Mouse (Mus musculus): Measurements from ENCODE around the gene Gm49318. TPM values are rescaled to one million over a fixed set of nuclear protein-coding genes. Genes with fewer than 3 reads are reported as not detected.

The Gm49318 gene
- polyA plus RNA-seq, 1 experiment from 2014 or later: not detected

DNA sequence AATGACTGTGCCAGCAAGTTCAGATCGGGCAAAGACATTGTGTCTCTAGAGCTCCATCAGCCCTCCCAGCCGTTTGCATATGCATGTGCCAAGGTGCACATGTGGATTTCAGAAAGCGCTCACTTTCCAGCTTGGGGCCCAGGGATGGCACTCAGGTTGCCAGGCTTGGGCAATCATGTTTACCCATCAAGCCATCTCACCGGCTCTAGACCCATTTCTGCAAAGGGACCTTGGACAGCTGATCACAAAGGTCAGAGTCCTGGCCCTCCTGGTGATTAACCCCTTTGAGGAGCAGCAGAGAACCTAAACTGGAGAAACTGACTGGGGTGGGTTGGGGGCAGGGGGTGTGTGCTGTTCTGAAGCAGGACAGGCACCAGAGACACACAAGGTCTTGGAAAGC, 78.8 kb downstream of the Gm49318 start:
- Histone ChIP-seq H3K36me3 (replicated peaks) (no peaks in the 10 kb centered on the region), H3K27me3 (peaks cover 87% of the 10 kb centered on the region), H3K4me2 (no peak overlapping the region), H3K4me3 (replicated peaks) (no peak overlapping the region), H3K9ac (no peak overlapping the region), H3K4me1 (replicated peaks) (peaks cover 18% of the 10 kb centered on the region), H3K27ac (replicated peaks) (no peak overlapping the region), H3K9me3 (replicated peaks) (no peaks in the 10 kb centered on the region; the same call in 1 of the 2 replicates)
- WGBS (ENCODE audit: insufficient replicate concordance): 61% methylated on average over 4 of the region's 4 CpGs
- ATAC-seq (ENCODE audit: insufficient read depth): no peak

DNA sequence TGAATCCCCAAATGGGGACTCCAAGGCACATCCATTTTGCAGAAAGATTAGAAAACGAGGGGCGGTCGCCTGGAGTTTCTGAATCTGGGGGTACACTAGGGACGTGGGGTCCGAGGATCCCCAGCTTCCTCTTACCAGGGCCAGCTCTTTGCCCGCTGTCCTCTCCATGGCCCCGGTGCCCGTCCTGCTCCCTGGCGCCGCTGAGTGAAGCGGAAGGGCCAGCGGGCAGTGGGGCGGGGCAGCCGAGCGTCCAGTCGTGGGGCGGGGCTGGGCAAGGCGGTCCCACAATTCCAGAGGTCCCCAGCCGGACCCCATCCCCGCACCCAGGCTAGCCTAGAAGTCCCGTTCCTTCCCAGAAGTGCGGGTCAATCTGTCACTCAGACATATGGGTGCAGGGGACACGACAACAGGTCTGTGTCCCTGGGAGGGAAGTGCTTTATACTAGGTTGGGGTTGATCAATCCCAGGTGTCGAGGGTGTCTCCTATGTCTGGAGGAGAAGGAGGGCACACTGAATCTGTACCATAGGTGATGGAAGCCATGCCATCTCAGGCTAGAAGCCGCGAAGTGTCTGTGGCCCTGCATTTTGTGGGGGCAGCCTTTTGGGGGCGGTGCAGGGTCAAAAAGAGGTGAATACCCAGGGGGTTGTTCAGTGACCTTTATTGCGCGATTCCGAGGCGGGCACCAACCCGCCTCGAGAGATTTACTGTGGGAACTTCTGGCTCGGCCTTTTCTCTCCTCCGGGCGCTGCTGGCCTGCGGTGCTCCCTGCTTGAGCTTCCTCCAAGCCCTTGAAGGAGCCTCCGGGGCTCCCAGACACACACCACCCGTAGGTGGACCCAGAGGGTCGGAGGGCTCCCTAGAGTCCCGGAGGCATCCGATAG, 81.6 kb downstream of the Gm49318 start, which contains the start of gene Rgl3:
Rgl3 (minus strand) TSS at position 217 of the 881 bp plus-strand sequence.
- Histone ChIP-seq H3K4me3 (replicated peaks) (peak within 1 kb of the TSS; percentile 39), H3K27ac (replicated peaks) (no peak within 1 kb of the TSS), H3K27me3 (peaks cover 99% of the 10 kb centered on the region), H3K36me3 (replicated peaks) (no peaks in the 10 kb centered on the region), H3K9me3 (replicated peaks) (no peaks in the 10 kb centered on the region), H3K9ac (no peak within 1 kb of the TSS), H3K4me2 (peak within 1 kb of the TSS; percentile 57), H3K4me1 (replicated peaks) (peaks cover 18% of the 10 kb centered on the region)
- 3% methylated on average over 42 of the region's 42 CpGs for WGBS (ENCODE audit: insufficient replicate concordance)
- ATAC-seq (ENCODE audit: insufficient read depth): no peak

DNA sequence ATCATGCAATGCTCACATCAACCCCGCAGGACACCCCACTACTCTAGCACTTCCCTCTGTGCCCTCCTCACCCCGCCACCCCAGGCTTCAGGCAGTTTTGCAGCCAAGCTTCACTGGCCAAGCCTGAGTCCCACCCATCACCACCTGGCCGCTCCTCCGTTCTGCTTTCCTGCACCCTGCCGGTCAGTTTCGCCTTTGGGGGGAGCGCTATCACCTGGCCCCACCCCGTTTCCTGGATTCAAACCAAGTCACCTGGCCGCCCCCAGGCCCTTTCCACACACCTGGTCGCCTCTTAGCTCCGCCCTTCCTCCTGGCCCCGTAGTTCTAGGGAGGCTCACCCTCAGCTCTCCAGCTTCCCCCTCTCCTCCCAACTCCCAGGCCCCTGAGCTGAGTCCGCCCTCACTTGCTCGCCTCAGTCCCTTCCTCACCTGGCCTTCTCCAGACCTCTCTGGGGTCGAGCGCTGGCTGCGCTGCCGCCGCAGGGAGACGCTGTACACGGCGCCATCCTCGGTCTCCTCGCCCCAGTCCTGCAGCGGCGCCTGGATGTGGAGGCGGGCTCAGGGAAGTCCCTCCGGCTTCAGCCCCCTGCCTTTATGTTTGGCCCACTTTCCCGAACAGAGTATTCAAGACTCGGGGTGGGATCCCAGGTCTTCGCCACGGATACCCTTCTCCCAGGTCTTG, 82.5 kb downstream of the Gm49318 start:
- H3K9ac ChIP-seq: no peak overlapping the region
- no peak for ATAC-seq (ENCODE audit: insufficient read depth)
- H3K4me3 ChIP-seq (replicated peaks): peak overlapping the region; percentile 39

GRCm38 (mm10) chr9:21987592-21988342, 83.3 kb downstream of the Gm49318 start:
- WGBS (ENCODE audit: insufficient replicate concordance): 7% methylated on average over 36 of the region's 36 CpGs
- Histone ChIP-seq H3K9me3 (replicated peaks) (no peaks in the 10 kb centered on the region), H3K27me3 (peaks cover 100% of the 10 kb centered on the region), H3K4me1 (replicated peaks) (peaks cover 18% of the 10 kb centered on the region), H3K36me3 (replicated peaks) (no peaks in the 10 kb centered on the region), H3K27ac (replicated peaks) (no peak overlapping the region), H3K9ac (no peak overlapping the region), H3K4me3 (replicated peaks) (no peak overlapping the region), H3K4me2 (no peak overlapping the region)
- no peak for ATAC-seq (ENCODE audit: insufficient read depth)

More for the DNA sequence above, 82.5 kb downstream of the Gm49318 start:
- WGBS (ENCODE audit: insufficient replicate concordance): 3% methylated on average over 32 of the region's 32 CpGs
- H3K36me3 ChIP-seq (replicated peaks): no peaks in the 10 kb centered on the region
- peaks cover 100% of the 10 kb centered on the region for H3K27me3 ChIP-seq
- H3K27ac ChIP-seq (replicated peaks): no peak overlapping the region
- H3K4me1 ChIP-seq (replicated peaks): peaks cover 18% of the 10 kb centered on the region
- peak overlapping the region; percentile 57 for H3K4me2 ChIP-seq
- H3K9me3 ChIP-seq (replicated peaks): no peaks in the 10 kb centered on the region

Small RNA genes lying within 50 kb of the gene (microRNA-seq; reads per million reads assigned to microRNA genes)
- not detected for gene Mir7084

Other genes with a start within 250 kb of the Gm49318 start
- gene Angptl8, start 235.7 kb downstream of the Gm49318 start, polyA plus RNA-seq (2015; fragmentation: Nextera tagmentation; extraction: Ambion mirVana): 35.0 and 42.9 TPM in 2 replicates
- gene Dock6, start 218.6 kb downstream of the Gm49318 start, polyA plus RNA-seq (2015; fragmentation: Nextera tagmentation; extraction: Ambion mirVana): 4.2 and 5.6 TPM in 2 replicates
- 12.0 and 13.1 TPM in 2 replicates for gene Rab3d, start 153.1 kb downstream of the Gm49318 start, polyA plus RNA-seq (2015; fragmentation: Nextera tagmentation; extraction: Ambion mirVana)
- gene Ccdc159, start 143.8 kb downstream of the Gm49318 start, polyA plus RNA-seq (2015; fragmentation: Nextera tagmentation; extraction: Ambion mirVana): 0.99 and 1.5 TPM in 2 replicates
- gene Tmem205, start 143.7 kb downstream of the Gm49318 start, polyA plus RNA-seq (2015; fragmentation: Nextera tagmentation; extraction: Ambion mirVana): 137 and 160 TPM in 2 replicates
- 1.2 and 1.5 TPM in 2 replicates for gene Plppr2, start 134.2 kb downstream of the Gm49318 start, polyA plus RNA-seq (2015; fragmentation: Nextera tagmentation; extraction: Ambion mirVana)
- 2.2 and 2.5 TPM in 2 replicates for gene Swsap1, start 115.5 kb downstream of the Gm49318 start, polyA plus RNA-seq (2015; fragmentation: Nextera tagmentation; extraction: Ambion mirVana)
- gene Epor, start 107.8 kb downstream of the Gm49318 start, polyA plus RNA-seq (2015; fragmentation: Nextera tagmentation; extraction: Ambion mirVana): 124 and 142 TPM in 2 replicates
- 0.10 and 0.13 TPM in 2 replicates for gene Rgl3, start 81.8 kb downstream of the Gm49318 start, polyA plus RNA-seq (2015; fragmentation: Nextera tagmentation; extraction: Ambion mirVana)
- not detected in 2 replicates for gene Ccdc151, start 68.6 kb downstream of the Gm49318 start, polyA plus RNA-seq (2015; fragmentation: Nextera tagmentation; extraction: Ambion mirVana)
- gene Prkcsh, start 68.5 kb downstream of the Gm49318 start, polyA plus RNA-seq (2015; fragmentation: Nextera tagmentation; extraction: Ambion mirVana): 50.6 and 57.5 TPM in 2 replicates
- 0.02 and 0.05 TPM in 2 replicates for gene Elavl3, start 19.2 kb downstream of the Gm49318 start, polyA plus RNA-seq (2015; fragmentation: Nextera tagmentation; extraction: Ambion mirVana)
- gene Zfp653, start 117 bp upstream of the Gm49318 start, polyA plus RNA-seq (2015; fragmentation: Nextera tagmentation; extraction: Ambion mirVana): 4.9 and 6.6 TPM in 2 replicates
- gene Ecsit, start 14.2 kb upstream of the Gm49318 start, polyA plus RNA-seq (2015; fragmentation: Nextera tagmentation; extraction: Ambion mirVana): 21.9 and 26.2 TPM in 2 replicates
- 0.96 and 1.4 TPM in 2 replicates for gene Cnn1, start 28.0 kb upstream of the Gm49318 start, polyA plus RNA-seq (2015; fragmentation: Nextera tagmentation; extraction: Ambion mirVana)
- gene Elof1, start 45.9 kb upstream of the Gm49318 start, polyA plus RNA-seq (2015; fragmentation: Nextera tagmentation; extraction: Ambion mirVana): 88.8 and 89.4 TPM in 2 replicates
- 221 and 246 TPM in 2 replicates for gene Acp5, start 64.5 kb upstream of the Gm49318 start, polyA plus RNA-seq (2015; fragmentation: Nextera tagmentation; extraction: Ambion mirVana)
- 29.4 and 35.6 TPM in 2 replicates for gene Pigyl, start 85.6 kb upstream of the Gm49318 start, polyA plus RNA-seq (2015; fragmentation: Nextera tagmentation; extraction: Ambion mirVana)
- gene Zfp872, start 116.8 kb upstream of the Gm49318 start, polyA plus RNA-seq (2015; fragmentation: Nextera tagmentation; extraction: Ambion mirVana): 0.02 and 0.03 TPM in 2 replicates
- 6.8 and 7.4 TPM in 2 replicates for gene Zfp809, start 154.5 kb upstream of the Gm49318 start, polyA plus RNA-seq (2015; fragmentation: Nextera tagmentation; extraction: Ambion mirVana)
- gene Zfp599, start 188.6 kb upstream of the Gm49318 start, polyA plus RNA-seq (2015; fragmentation: Nextera tagmentation; extraction: Ambion mirVana): 1.2 and 1.4 TPM in 2 replicates
- gene Zfp810, start 236.4 kb upstream of the Gm49318 start, polyA plus RNA-seq (2015; fragmentation: Nextera tagmentation; extraction: Ambion mirVana): 2.5 and 2.7 TPM in 2 replicates

All from liver, embryonic 15.5 days (tissue).